Comparison of ENCODE assay signal across 9 mouse cellular contexts in the genomic region with DNA sequence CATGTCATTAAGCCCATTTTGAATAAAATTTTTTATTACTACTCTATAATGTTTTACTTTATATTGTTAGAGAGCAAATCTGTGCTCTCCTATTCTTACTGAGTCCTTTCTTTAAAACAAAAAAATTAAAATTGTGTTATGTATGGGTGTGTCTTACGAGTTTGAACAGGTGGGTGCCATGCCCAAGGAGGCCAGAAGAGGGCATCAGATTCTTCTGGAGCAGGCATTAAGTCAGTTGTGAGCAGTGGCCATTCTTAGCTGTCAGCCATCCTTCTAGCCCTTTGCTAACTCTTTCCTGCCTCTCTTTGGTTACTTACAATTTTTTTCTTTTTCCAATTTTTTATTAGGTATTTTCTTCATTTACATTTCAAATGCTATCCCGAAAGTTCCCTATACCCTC.
DNase-seq lines count a peak whose midpoint lies in the region; ATAC-seq and TF ChIP-seq lines count a peak whose summit lies in the region.
"Had no signal": no experiment of that assay in that cellular context is flagged by ENCODE, and none has a peak within 500 bp of the region (broad histone marks: within the 10 kb centered on the region; RNA-seq: fewer than 3 reads in every experiment).

No protein-coding gene starts in this region.

- H3K9me3 ChIP-seq in stomach, postnatal 0 days (ENCODE audit: control insufficient read depth, low read length): no peaks in the 10 kb centered on the region

- no peak overlapping the region for H3K27ac ChIP-seq in stomach, postnatal 0 days (replicated peaks)

- peak; percentile 23 for DNase-seq in gastrocnemius, postnatal 10 days
- DNase-seq in gastrocnemius, postnatal 36 days: no peak
- peak; percentile 12 to 23 for DNase-seq in right cerebral cortex, adult 2 months (ENCODE audit: low spot score in 2 of 2)
- DNase-seq in right cerebral cortex, postnatal 25 days: no peak
- peak; percentile 1 for DNase-seq in c-Kit-positive CD71-positive TER-119-negative erythroid progenitor cells, embryonic 14.5 days (ENCODE audit: low read depth)
- peak; percentile 20 to 31 for DNase-seq in left cerebral cortex, postnatal 14 days (ENCODE audit: low spot score in 2 of 2)
- peak; percentile 30 for DNase-seq in stomach, postnatal 0 days (ENCODE audit: low spot score)
- DNase-seq in spleen, adult 12 weeks (ENCODE audit: low spot score): no peak

- no peak overlapping the region for H3K4me3 ChIP-seq in stomach, postnatal 0 days (ENCODE audit: low read depth, low read length)
- H3K4me3 ChIP-seq: myocyte had no signal

- peak; percentile 61 for TF ChIP-seq CTCF in stomach, postnatal 0 days (IDR thresholded peaks at IDR 0.05; ENCODE audit: low read depth)

- H3K27me3 ChIP-seq in stomach, postnatal 0 days (ENCODE audit: control insufficient read depth, insufficient read depth, low read length): no peaks in the 10 kb centered on the region

- H3K4me1 ChIP-seq in stomach, postnatal 0 days (replicated peaks; ENCODE audit: control insufficient read depth, insufficient read depth): no peaks in the 10 kb centered on the region

- no peak for TF ChIP-seq EP300 in stomach, postnatal 0 days (optimal IDR thresholded peaks at IDR 0.05)

- no peaks in the 10 kb centered on the region for H3K36me3 ChIP-seq in stomach, postnatal 0 days (ENCODE audit: control insufficient read depth, insufficient read depth, low read length)

- H3K9ac ChIP-seq in stomach, postnatal 0 days (ENCODE audit: low read length): no peak overlapping the region

- intact Hi-C loops in gastrocnemius, postnatal 36 days (cut with DNase I): no loop called here
- intact Hi-C loops in left cerebral cortex, postnatal 14 days (cut with DNase I): no loop called here

- 80% methylated on average over 2 of the region's 2 CpGs for WGBS in stomach, postnatal 0 days

- ATAC-seq in stomach, postnatal 0 days (ENCODE audit: low FRiP score, low TSS enrichment): no peak

- H3K4me2 ChIP-seq in stomach, postnatal 0 days (replicated peaks; ENCODE audit: low read depth): no peak overlapping the region

Comparison
In these comparisons a context has a peak if more than half of its experiments do, and no peak if none do; other contexts are left out.
1. DNase-seq: peak in gastrocnemius, postnatal 10 days (single experiment), right cerebral cortex, adult 2 months (2 of 2), c-Kit-positive CD71-positive TER-119-negative erythroid progenitor cells, embryonic 14.5 days (single experiment), left cerebral cortex, postnatal 14 days (2 of 2) and stomach, postnatal 0 days (single experiment); none in gastrocnemius, postnatal 36 days (0 of 2), right cerebral cortex, postnatal 25 days (single experiment) and spleen, adult 12 weeks (single experiment).